Mouse (Mus musculus) myocyte (in vitro differentiated cells): Measurements from ENCODE around the gene Zic2. TPM values are rescaled to one million over a fixed set of nuclear protein-coding genes. Genes with fewer than 3 reads are reported as not detected.

ENCODE experiments used
- H3K27me3 ChIP-seq: one replicate; pipeline ENCODE4 v1.6.1; 2011; ENCODE audit not compliant: control insufficient read depth, insufficient read depth, insufficient read length
- H3K36me3 ChIP-seq: one replicate; pipeline ENCODE4 v1.6.1; 2011; ENCODE audit not compliant: control insufficient read depth, insufficient read depth
- H3K4me2 ChIP-seq: one replicate; pipeline ENCODE4 v1.6.1; 2011; ENCODE audit warnings: low read depth, control low read depth
- H3K4me3 ChIP-seq: one replicate; pipeline ENCODE4 v1.5.1; 2011; ENCODE audit warnings: mild to moderate bottlenecking, control low read depth, moderate library complexity
- H3K79me2 ChIP-seq: one replicate; pipeline ENCODE4 v1.6.1; 2011; ENCODE audit not compliant: control insufficient read depth, insufficient read depth
- H3ac ChIP-seq: one replicate; pipeline ENCODE4 v1.6.1; 2011; ENCODE audit not compliant: control insufficient read depth, insufficient read length
- CEBPB ChIP-seq: IDR thresholded peaks from 2 replicates; pipeline ENCODE4 v1.6.1; 2011; ENCODE audit warnings: mild to moderate bottlenecking, moderate library complexity; ENCODE audit not compliant: poor library complexity, insufficient read depth, severe bottlenecking
- E2F4 ChIP-seq: IDR thresholded peaks from one replicate; pipeline ENCODE4 v1.6.1; 2011; ENCODE audit warnings: mild to moderate bottlenecking, control low read depth, moderate library complexity; ENCODE audit not compliant: insufficient read depth
- MAX ChIP-seq: IDR thresholded peaks from one replicate; pipeline ENCODE4 v1.6.1; 2011; ENCODE audit warnings: low read depth, mild to moderate bottlenecking, control low read depth
- MYOD1 ChIP-seq, 3 experiments: IDR thresholded peaks; one replicate each; pipeline ENCODE4 v1.6.1; 2011; ENCODE audit warnings: control low read depth in 2 of 3, low read depth in 2 of 3, mild to moderate bottlenecking in 2 of 3, moderate library complexity in 1 of 3; ENCODE audit not compliant: insufficient read length in 2 of 3, control insufficient read depth in 1 of 3
- MYOG ChIP-seq, 3 experiments: IDR thresholded peaks; one replicate each; pipeline ENCODE4 v1.6.1; 2011; ENCODE audit warnings: control low read depth in 2 of 3, low read depth in 2 of 3, mild to moderate bottlenecking in 2 of 3; ENCODE audit not compliant: insufficient read length in 2 of 3, control insufficient read depth in 1 of 3, insufficient read depth in 1 of 3
- POLR2A ChIP-seq: IDR thresholded peaks from one replicate; pipeline ENCODE4 v1.6.1; 2011; ENCODE audit warnings: low read depth, mild to moderate bottlenecking, control low read depth, moderate library complexity; ENCODE audit not compliant: insufficient read length
- POLR2AphosphoS2 ChIP-seq: IDR thresholded peaks from one replicate; pipeline ENCODE4 v1.6.1; 2011; ENCODE audit warnings: low read depth, control low read depth; ENCODE audit not compliant: insufficient read length
- REST ChIP-seq: IDR thresholded peaks from one replicate; pipeline ENCODE4 v1.6.1; 2011; ENCODE audit warnings: mild to moderate bottlenecking, control low read depth, moderate library complexity; ENCODE audit not compliant: insufficient read depth, insufficient read length
- SRF ChIP-seq: IDR thresholded peaks from one replicate; pipeline ENCODE4 v1.6.1; 2011; ENCODE audit warnings: low read depth; ENCODE audit not compliant: control insufficient read depth, insufficient read length
- TCF12 ChIP-seq: IDR thresholded peaks from one replicate; pipeline ENCODE4 v1.6.1; 2011; ENCODE audit warnings: mild to moderate bottlenecking, control low read depth; ENCODE audit not compliant: poor library complexity, insufficient read depth, severe bottlenecking
- TCF3 ChIP-seq: IDR thresholded peaks from one replicate; pipeline ENCODE4 v1.6.1; 2011; ENCODE audit warnings: low read depth, control low read depth; ENCODE audit not compliant: insufficient read length
- USF1 ChIP-seq: IDR thresholded peaks from one replicate; pipeline ENCODE4 v1.6.1; 2011; ENCODE audit warnings: low read depth, mild to moderate bottlenecking, control low read depth, moderate library complexity
- polyA plus RNA-seq: library from polyadenylated mRNA; unstranded; fragments of >200 nt; fragmentation: generic; extraction: Trizol; gene quantifications from one replicate; pipeline ENCODE4 v1.2.1, GENCODE M21; 2012; ENCODE audit warnings: missing spikeins

The Zic2 gene
- polyA plus RNA-seq, 1 experiment = 0.88 TPM

GRCm38 (mm10) chr14:122490441-122491328 is 15.4 kb downstream of the Zic2 start, which contains the start of gene Gm10837:
TSS of gene Gm10837 (plus strand) at chr14:122490586.
- Histone ChIP-seq H3ac (no peak within 1 kb of the TSS), H3K79me2 (no peaks in the 10 kb centered on the region), H3K36me3 (no peaks in the 10 kb centered on the region), H3K4me2 (peak within 1 kb of the TSS; percentile 46), H3K4me3 (no peak within 1 kb of the TSS), H3K27me3 (peaks cover 12% of the 10 kb centered on the region)
- TF ChIP-seq POLR2A = no peak
- no peak for TF ChIP-seq POLR2AphosphoS2
- no peak for TF ChIP-seq REST
- TF ChIP-seq CEBPB = no peak
- no peak for TF ChIP-seq E2F4
- no peak for TF ChIP-seq TCF12
- TF ChIP-seq TCF3 = no peak

DNA sequence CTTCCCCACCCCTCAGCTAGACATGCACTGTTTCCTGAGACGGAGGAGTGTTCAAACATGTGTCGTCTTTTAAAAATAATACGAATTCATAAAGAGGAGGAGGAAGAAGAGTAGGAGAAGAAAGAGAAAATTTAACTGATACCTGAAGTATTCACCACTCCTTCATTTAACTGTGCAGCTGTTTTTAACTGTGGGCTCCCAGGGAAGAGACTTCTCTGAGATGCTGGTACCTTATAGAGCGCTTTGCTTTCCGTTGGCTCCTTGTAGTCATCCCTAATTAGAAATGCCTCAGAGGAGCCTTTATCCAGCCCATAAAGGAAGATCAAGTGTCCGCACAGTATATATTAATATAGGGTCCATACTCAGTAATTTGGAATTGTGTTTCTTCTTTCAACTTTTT is 16.3 kb downstream of the Zic2 start:
- TF ChIP-seq SRF = no peak
- TF ChIP-seq MYOG (IDR thresholded peaks at IDR 0.05; ENCODE audit: control insufficient read depth in 1 of 3, insufficient read depth in 1 of 3, insufficient read length in 2 of 3, low read depth in 2 of 3) = no peak
- no peak for TF ChIP-seq REST
- TF ChIP-seq CEBPB = no peak
- TF ChIP-seq TCF3 = no peak
- TF ChIP-seq POLR2AphosphoS2 = no peak
- no peak for TF ChIP-seq POLR2A
- TF ChIP-seq MAX = no peak
- no peak for TF ChIP-seq MYOD1 (IDR thresholded peaks at IDR 0.05; ENCODE audit: control insufficient read depth in 1 of 3, insufficient read length in 2 of 3, low read depth in 2 of 3)
- H3K4me2 ChIP-seq = no peak overlapping the region
- H3K79me2 ChIP-seq = no peaks in the 10 kb centered on the region
- H3K27me3 ChIP-seq = peaks cover 16% of the 10 kb centered on the region
- no peaks in the 10 kb centered on the region for H3K36me3 ChIP-seq
- no peak overlapping the region for H3ac ChIP-seq
- H3K4me3 ChIP-seq = no peak overlapping the region

- Histone ChIP-seq H3K79me2 (no peaks in the 10 kb centered on the region), H3ac (no peak overlapping the region), H3K4me2 (no peak overlapping the region), H3K27me3 (peaks cover 16% of the 10 kb centered on the region), H3K36me3 (no peaks in the 10 kb centered on the region), H3K4me3 (no peak overlapping the region)
- TF ChIP-seq REST (no peak), TCF12 (no peak), POLR2A (no peak), USF1 (no peak), MAX (no peak), CEBPB (no peak), MYOG (IDR thresholded peaks at IDR 0.05; ENCODE audit: control insufficient read depth in 1 of 3, insufficient read depth in 1 of 3, insufficient read length in 2 of 3, low read depth in 2 of 3) (no peak), MYOD1 (IDR thresholded peaks at IDR 0.05; ENCODE audit: control insufficient read depth in 1 of 3, insufficient read length in 2 of 3, low read depth in 2 of 3) (no peak), TCF3 (no peak), SRF (no peak), E2F4 (no peak), POLR2AphosphoS2 (no peak)
These were observed 16.8 kb downstream of the Zic2 start for GRCm38 (mm10) chr14:122492015-122492414.

DNA sequence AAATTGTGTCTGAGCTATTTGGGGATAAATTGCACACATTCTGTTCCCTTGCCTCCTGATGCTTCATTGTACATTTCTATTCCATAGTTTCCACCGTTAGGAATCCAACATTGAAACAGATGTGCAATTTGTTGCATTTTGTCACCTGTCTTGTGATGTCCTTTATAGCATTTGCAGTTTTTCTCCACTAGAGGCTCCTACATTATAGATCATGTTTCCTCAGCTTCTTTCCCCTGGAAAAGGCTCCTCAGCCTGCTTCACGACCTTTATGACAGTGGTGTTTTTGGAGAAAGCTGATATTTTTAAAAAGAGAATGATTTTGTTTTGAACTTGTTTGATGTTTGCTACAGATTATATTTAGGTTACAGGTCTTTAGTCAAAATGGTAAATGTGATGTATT is 33.8 kb downstream of the Zic2 start:
- Histone ChIP-seq H3K27me3 (peaks cover 13% of the 10 kb centered on the region), H3ac (no peak overlapping the region)

More for the DNA sequence above, 33.8 kb downstream of the Zic2 start:
- Histone ChIP-seq H3K79me2 (no peaks in the 10 kb centered on the region), H3K4me2 (no peak overlapping the region), H3K4me3 (no peak overlapping the region), H3K36me3 (no peaks in the 10 kb centered on the region)
- TF ChIP-seq TCF3 (no peak), POLR2A (no peak), SRF (no peak), TCF12 (no peak), MYOG (IDR thresholded peaks at IDR 0.05; ENCODE audit: control insufficient read depth in 1 of 3, insufficient read depth in 1 of 3, insufficient read length in 2 of 3, low read depth in 2 of 3) (no peak), CEBPB (no peak), MAX (no peak), MYOD1 (IDR thresholded peaks at IDR 0.05; ENCODE audit: control insufficient read depth in 1 of 3, insufficient read length in 2 of 3, low read depth in 2 of 3) (no peak), E2F4 (no peak), USF1 (no peak), POLR2AphosphoS2 (no peak), REST (no peak)
